Mouse (Mus musculus): Measurements from ENCODE around the gene Slc39a3.
"Not testable (repeated sequence)": the region's sequence is repeated elsewhere in the genome, so short reads cannot be mapped to it uniquely, and the experiment has no call there.

Gene Slc39a3

GRCm38 (mm10) chr10:81006005-81006677, 31.1 kb downstream of the Slc39a3 start:
- no peak for DNase-seq

GRCm38 (mm10) chr10:81001161-81001560, 36.1 kb downstream of the Slc39a3 start:
- no peak for DNase-seq

DNA sequence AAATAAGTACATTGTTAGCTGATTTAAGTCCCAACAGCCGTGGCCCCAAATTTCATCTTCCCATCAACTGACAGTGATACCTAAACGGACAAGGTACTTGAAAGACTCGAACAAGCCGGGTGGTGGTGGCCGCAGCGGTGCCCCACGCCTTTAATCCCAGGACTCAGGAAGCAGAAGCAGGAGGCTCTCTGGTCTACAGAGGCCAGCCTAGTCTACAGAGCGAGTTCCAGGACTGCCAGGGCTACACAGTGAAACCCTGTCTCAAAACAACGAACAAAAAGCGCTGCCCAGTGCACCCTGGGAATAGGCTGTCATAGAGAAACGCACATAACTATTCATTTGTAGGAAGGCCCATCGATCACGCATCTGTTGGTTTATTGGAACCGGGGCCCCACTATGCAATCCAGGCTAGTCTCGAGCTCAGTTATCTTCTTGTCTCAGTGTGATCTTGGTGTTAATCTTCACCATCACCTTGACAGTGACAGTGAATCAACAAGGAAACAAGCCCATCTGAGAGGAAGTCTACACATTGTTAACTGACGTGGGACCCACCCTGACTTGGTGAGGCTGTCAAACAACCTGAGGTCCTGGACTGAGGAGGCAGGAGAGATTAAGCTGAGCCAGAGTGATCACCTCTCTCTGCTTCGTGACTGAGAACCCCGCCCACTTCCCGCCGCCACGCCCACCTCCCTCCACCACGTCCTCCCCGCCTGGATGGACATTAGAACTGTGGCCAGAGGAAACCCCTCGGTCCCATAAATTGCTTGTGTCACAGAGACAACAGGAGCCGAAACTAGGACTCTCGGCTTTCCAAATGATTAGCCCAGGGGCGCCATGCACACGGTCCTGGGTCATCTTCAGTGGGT, 36.8 kb downstream of the Slc39a3 start:
- no peak for DNase-seq

DNA sequence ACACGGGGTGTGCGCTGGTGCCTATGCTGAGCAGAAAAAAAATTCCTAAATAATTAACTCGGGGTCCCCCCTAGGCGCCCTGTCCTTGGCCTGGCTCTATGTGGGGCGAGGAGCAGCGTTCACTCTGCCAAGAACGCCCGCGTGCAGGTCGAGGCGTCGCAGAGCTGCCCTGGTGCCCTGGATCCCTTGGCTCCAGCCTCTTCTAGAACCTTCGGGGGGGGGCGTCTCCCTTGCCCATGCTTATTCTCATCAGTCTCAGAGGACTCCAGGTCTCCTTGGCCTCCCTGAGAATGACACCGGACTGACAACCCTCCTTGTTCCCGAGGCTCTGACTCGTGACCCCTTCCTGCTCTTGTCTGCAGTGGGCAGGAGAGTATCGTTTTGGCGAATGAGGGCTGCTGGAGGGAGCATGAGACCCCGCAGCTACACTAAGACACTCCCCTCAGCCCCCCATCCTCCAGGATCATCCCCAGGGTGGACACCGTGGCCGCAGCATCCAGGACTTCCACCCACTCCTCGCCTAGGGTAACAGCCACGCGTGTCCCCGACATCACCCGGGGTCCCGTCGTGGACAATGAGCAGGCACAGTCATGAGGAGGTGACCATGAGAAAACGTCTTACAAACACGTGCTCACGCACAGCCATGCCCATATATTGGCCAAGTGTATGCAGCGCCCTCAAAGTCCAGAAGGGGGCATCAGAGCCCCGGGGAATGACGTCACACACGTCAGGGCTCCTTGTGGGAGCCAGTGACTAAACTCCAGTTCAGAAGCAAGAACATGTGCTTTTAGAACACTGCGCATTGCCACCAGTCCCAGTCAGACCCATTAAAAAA, 37.6 kb downstream of the Slc39a3 start:
- peak; percentile 86 to 90 for DNase-seq

GRCm38 (mm10) chr10:80998778-80999177, 38.4 kb downstream of the Slc39a3 start:
- peak; percentile 71 to 76 for DNase-seq

DNA sequence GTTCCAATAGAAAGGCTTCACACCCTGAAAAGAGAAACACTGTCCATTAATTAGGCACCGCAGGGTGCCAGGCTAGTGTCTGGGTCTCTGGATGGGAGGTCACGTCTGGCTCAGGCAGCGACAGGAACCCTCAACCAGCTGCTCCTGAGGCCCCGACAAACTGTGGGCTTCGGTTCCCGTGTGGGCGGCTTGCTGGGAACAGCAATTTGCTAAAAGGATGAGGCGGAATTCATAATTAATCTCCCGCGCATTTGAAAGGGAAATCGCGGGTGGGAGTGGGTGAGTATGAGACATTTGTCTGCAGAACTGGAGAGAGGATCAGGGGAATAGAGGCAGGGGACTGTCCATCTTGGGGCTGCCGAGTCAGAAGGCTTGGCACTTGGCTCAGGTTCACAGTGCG, 39.2 kb downstream of the Slc39a3 start:
- DNase-seq = no peak

DNA sequence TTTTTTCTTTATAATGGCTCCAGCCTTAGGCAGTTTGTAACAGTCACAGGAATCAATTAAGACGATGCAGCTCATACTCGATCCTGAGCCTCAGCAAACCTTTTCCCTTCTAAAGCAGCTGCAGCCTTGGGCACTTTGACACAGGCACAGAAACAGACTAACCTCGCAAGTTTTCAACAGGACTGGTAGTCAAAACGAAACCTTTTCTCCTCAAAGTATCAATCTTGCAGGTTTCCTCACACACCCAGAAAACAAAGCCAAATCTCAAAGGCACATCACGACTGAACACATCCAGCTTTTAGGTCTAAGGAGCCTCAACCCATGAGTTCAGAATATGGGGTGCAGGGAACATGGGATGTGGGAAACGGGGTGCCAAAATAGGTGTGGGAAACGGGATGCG, 39.9 kb downstream of the Slc39a3 start:
- no peak for DNase-seq

GRCm38 (mm10) chr10:80996501-80996900, 40.7 kb downstream of the Slc39a3 start:
- no peak for DNase-seq

DNA sequence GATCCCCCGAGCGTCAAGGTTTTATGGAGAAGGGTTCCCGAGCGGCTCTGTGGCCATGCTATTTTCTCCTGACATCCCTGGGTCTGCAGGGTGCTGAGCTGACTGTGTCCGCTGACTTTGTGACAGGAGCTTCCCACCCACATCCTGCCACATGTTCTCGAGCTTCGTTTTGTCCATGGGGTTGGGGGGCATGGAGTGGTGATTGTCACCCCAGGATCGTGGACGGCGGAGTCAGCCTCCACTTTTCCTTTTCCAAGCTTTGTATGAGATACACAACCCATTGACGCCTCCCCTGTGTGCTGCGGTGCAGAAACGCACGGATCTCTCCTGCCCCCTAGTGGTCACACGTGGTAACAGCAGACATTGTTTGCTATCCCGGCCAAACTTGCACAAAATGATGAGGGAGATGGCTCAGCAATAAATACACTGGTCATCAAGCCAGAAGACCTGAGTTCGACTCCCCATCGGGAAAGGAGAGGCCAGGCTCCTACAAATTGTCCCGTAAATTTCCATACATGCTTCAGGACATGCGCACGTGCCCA, 42.1 kb downstream of the Slc39a3 start:
- DNase-seq = peak; percentile 88 to 91

DNA sequence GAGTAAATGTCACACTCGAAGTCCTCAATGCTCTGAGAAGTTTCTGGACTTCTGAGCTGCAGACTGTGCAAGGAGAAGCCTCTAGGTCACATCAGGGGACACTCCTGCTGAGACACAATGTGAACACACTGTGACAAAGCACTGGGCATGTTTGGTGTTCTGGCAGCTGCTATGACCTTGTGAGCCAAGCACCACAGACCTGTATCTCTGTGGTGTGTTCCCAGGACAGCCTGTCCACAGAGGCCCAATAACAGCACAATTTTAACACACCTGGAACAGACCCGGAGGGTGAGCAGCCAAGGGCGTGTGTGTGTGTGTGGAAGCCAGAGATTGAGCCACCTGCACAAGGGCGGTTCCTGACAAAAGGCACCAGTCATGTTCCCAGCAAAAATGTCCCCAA, 42.6 kb downstream of the Slc39a3 start:
- DNase-seq = no peak

DNA sequence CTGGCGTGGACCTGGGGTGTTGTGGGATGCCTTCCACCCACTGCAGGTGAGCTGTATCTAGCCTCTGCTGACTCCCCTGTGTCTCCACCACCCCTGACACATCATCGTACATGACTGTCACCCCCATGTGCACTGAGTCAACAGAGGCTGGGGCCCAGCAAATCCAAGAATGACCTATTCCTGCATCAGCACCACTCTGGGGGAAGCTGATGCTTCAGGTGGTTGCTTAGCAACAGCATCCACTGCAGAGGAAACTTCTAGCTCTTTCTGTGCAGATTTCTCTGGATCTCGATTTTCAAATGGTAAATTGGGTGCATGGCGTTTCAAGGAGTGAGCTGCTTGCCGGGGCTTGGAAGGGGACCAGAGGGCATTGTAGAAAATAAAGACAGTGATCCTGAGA, 44.0 kb downstream of the Slc39a3 start:
- DNase-seq = no peak

DNA sequence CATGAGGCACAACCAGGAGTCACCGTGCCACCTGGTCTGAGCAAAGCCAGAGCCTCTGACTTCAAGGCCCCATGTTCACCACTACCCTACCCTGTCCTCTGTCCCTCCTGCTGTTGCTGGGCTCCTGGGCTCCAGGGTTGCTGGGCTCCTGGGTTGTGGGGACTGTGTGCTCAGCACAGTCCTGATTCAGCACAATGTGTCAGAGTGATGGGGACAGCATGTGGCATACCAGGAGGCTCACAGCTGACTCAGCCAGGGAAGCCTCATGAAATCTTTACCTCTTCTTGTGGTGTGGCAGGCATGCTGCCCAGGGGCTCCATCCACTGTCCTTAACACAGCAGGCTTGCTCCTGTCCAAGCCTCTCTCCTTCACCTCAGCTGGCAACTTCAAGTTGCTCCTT, 45.3 kb downstream of the Slc39a3 start:
- no peak for DNase-seq

- no peak for DNase-seq
Measured at GRCm38 (mm10) chr10:80991007-80991406, 46.2 kb downstream of the Slc39a3 start.

DNA sequence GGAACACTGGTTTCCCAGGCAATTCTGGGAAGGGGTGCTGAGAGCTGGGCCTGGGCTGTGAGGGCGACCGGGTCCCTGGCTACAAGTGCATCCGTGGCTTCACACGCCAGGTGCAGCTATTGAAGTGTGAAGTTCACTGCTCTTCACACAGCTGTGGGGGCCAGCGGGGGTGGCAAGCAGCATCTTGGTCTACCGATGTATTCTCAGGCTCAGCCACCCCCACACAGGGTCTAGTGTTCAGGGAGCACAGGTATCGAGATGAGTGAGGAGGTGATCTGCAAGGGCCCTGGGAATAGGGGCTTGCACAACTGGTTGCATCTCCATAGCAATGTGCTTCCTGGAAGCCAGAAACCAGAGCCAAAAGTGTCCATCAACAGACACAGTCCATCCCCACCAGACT, 46.8 kb downstream of the Slc39a3 start:
- DNase-seq = no peak

GRCm38 (mm10) chr10:80989854-80990253, 47.4 kb downstream of the Slc39a3 start:
- DNase-seq = not testable (repeated sequence)

DNA sequence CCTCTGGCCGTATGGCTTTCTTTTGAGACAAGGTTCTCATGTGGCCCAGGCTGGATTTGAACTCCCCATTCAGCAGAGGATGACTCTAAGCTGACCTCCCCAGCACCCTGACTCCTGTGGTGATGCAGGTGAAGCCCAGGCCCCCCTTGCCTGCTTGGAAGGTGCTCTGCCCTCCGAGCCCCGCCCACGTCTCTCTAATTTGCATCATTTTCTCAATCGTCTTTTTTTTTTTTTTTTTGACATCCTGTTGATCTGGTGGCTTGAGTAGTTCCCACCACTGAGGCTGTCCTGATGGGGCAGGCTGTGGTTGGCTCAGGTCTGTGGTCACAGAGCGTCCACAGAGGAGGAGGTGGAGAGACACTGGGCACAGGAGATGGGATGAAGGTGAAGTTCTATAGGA, 47.8 kb downstream of the Slc39a3 start:
- no peak for DNase-seq

GRCm38 (mm10) chr10:80987709-80988441, 49.4 kb downstream of the Slc39a3 start:
- peak; percentile 86 to 89 for DNase-seq

DNA sequence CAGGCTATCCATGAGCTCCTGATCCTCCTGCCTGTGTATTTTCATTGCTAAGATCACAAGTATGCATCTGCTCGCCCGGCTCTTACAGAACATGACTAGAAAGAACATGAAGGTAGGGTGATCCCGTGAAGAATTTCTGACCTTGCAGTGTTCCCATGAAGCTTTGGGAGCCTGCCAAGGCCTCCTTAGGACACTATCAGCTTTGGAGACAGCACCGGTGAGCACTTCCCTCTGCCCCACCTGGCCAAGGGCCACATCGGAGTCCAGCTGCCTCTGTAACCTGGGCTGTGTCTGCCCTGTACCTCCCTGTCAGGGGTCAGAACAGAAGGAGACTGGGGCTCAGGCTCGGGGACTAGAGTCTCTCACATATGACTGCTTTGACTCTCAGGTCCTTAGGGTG, 50.5 kb downstream of the Slc39a3 start:
- DNase-seq = no peak

DNA sequence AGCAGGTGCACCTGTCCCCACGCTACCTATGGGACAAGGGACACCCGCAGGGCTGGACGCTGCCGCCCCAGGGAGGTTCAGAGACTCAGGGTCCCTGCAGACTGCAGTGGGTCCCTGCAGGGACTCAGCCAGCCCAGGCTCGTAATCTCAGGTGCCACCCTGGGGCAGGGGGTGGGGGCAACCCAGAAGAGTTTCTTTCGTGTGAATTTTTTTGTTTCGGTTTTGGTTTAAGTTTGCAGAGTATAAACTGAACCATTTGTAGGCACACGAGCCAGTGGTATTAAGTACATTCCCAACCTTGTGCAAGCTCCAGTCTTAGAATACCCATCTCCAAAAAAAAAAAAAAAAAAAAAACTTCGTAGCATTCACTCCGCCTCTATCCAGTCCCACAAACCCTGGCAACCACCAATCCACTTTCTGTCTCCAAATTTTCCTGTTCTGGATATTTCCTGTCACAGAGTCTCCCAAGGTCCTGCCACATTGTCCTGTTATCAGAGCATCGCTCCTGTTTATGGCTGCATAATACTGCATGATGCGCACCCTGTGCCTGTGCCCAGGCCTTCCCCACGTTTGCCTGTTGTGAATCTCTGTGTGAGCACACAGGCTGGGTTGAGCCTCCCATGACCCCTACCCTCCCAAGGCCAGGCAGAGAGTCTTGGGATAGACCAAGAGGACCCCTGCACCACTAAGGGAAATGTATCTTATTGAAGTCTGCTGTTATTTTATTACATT, 51.1 kb downstream of the Slc39a3 start:
- DNase-seq = no peak

DNA sequence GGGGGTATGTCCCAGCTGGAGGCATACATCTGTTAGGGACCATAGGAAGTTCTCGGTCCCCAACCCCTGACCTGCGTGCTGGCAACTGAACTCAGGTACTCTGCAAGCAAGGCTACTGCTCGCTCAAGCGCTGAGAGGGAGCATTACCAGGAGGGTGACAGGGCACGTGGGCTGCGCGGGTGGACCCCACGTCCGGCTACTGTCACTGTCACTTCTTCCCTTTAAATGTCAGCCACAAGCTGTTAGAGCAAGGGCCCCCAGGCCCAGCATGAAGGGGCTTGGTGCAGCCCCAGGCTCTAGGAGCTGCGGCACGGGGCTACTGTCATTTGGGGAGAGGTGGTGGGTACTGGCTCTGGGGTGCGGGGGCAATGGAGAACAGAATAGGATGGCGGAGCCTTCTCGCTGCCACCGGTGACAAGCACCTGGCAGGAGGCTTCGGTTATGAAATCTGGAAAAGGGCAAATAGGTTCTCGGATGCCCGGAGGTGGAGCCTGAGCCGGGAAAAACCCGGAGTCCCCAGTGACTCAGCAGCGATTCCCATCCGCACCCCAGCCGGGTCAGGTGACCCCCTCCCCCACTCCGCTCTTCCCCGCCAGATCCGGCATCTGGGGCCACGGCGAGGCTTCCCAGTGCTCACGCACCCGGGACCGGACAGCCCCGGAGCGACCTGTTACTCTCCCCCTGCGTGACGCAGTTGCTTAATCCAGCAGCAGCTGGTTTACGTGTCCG, 51.8 kb downstream of the Slc39a3 start:
- peak; percentile 44 to 62 for DNase-seq

- no peak for DNase-seq
Measured at GRCm38 (mm10) chr10:80984223-80984622, 53.0 kb downstream of the Slc39a3 start.

Measured in cerebellum, postnatal 36 days (tissue).